Mouse (Mus musculus): ENCODE data around the gene Dpp6. TPM values are rescaled to one million over a fixed set of nuclear protein-coding genes. Genes with fewer than 3 reads are reported as not detected.

The Dpp6 gene
- total and polyA plus RNA-seq, 3 experiments = not detected

- Histone ChIP-seq H3K36me3 (ENCODE audit: control insufficient read depth in 1 of 2, insufficient read depth in 2 of 2, low read length in 2 of 2) (no peaks in the 10 kb centered on the region), H3K4me1 (ENCODE audit: control insufficient read depth in 1 of 2, insufficient read depth in 2 of 2, low read length in 2 of 2) (no peaks in the 10 kb centered on the region), H3K9ac (ENCODE audit: control insufficient read depth, low read depth, low read length, poor library complexity, severe bottlenecking) (no peak overlapping the region), H3K27me3 (ENCODE audit: control insufficient read depth in 1 of 2, insufficient read depth in 2 of 2, low read length in 2 of 2) (no peaks in the 10 kb centered on the region), H3K27ac (ENCODE audit: control insufficient read depth, low read depth, low read length) (no peak overlapping the region), H3K9me3 (replicated peaks; ENCODE audit: insufficient read depth, low read length) (no peaks in the 10 kb centered on the region), H3K79me2 (ENCODE audit: control insufficient read depth, insufficient read depth, low read length, poor library complexity) (no peaks in the 10 kb centered on the region), H3K4me3 (ENCODE audit: control insufficient read depth in 1 of 2, insufficient read depth in 1 of 2, low read depth in 2 of 2, low read length in 2 of 2) (no peak overlapping the region)
- TF ChIP-seq MAFK (IDR thresholded peaks at IDR 0.05; ENCODE audit: borderline replicate concordance, low read depth, low read length) (no peak), UBTF (IDR thresholded peaks at IDR 0.05; ENCODE audit: borderline replicate concordance, insufficient read depth, low read depth, low read length) (no peak), EP300 (IDR thresholded peaks at IDR 0.05; ENCODE audit: low read depth in 1 of 2, low read length in 2 of 2) (no peak), HCFC1 (IDR thresholded peaks at IDR 0.05; ENCODE audit: low read depth, low read length) (no peak), ZC3H11A (IDR thresholded peaks at IDR 0.05; ENCODE audit: low read depth, low read length) (no peak), MEF2A (IDR thresholded peaks at IDR 0.05; ENCODE audit: extremely low read depth, insufficient replicate concordance, low read depth, low read length, poor library complexity, severe bottlenecking) (no peak), ZMIZ1 (IDR thresholded peaks at IDR 0.05; ENCODE audit: low read depth, low read length) (no peak), SMC3 (IDR thresholded peaks at IDR 0.05; ENCODE audit: low read depth, low read length) (no peak), JUND (IDR thresholded peaks at IDR 0.05; ENCODE audit: low read depth, low read length) (no peak)
- DNase-seq (ENCODE audit: low read depth, low spot score) = no peak
Observed at GRCm38 (mm10) chr5:27373931-27374330, 556.9 kb downstream of the Dpp6 start.

DNA sequence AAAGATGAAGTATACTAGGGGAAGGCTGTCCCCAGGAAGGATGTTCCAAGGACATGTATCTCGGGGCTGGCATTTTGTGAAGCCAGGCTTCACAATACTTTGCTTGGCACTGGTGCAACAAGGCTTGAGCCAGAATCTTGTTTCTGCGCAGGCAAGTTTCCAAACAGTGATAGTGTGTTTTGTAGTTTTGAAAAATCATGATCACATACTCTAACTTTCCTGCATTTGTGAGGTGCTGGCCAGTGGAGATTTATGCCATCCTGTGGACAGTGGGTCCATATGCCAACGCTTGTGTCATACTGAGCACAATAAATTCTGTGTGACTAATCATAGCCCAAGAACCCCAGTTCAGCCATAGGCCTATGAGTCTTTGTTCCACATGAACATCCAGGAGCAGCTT is 558.8 kb downstream of the Dpp6 start:
- Histone ChIP-seq H3K36me3 (ENCODE audit: control insufficient read depth in 1 of 2, insufficient read depth in 2 of 2, low read length in 2 of 2) (no peaks in the 10 kb centered on the region), H3K4me3 (ENCODE audit: control insufficient read depth in 1 of 2, insufficient read depth in 1 of 2, low read depth in 2 of 2, low read length in 2 of 2) (no peak overlapping the region)
- TF ChIP-seq MAFK (IDR thresholded peaks at IDR 0.05; ENCODE audit: borderline replicate concordance, low read depth, low read length) (no peak), GABPA (IDR thresholded peaks at IDR 0.05; ENCODE audit: low read depth, low read length) (no peak), NRF1 (IDR thresholded peaks at IDR 0.05; ENCODE audit: insufficient read depth, low read depth, low read length, poor library complexity, severe bottlenecking) (no peak), KAT2A (conservative IDR thresholded peaks at IDR 0.05; ENCODE audit: low read depth, low read length) (no peak)

GRCm38 (mm10) chr5:27380656-27381385 is 563.8 kb downstream of the Dpp6 start:
- DNase-seq (ENCODE audit: low read depth, low spot score) = no peak
- H3K36me3 ChIP-seq (ENCODE audit: control insufficient read depth in 1 of 2, insufficient read depth in 2 of 2, low read length in 2 of 2) = no peaks in the 10 kb centered on the region
- H3K4me1 ChIP-seq (ENCODE audit: control insufficient read depth in 1 of 2, insufficient read depth in 2 of 2, low read length in 2 of 2) = no peaks in the 10 kb centered on the region
- H3K9ac ChIP-seq (ENCODE audit: control insufficient read depth, low read depth, low read length, poor library complexity, severe bottlenecking) = no peak overlapping the region
- no peaks in the 10 kb centered on the region for H3K27me3 ChIP-seq (ENCODE audit: control insufficient read depth in 1 of 2, insufficient read depth in 2 of 2, low read length in 2 of 2)
- no peak overlapping the region for H3K4me3 ChIP-seq (ENCODE audit: control insufficient read depth in 1 of 2, insufficient read depth in 1 of 2, low read depth in 2 of 2, low read length in 2 of 2)
- no peak overlapping the region for H3K27ac ChIP-seq (ENCODE audit: control insufficient read depth, low read depth, low read length)
- no peaks in the 10 kb centered on the region for H3K79me2 ChIP-seq (ENCODE audit: control insufficient read depth, insufficient read depth, low read length, poor library complexity)
- TF ChIP-seq MYC (IDR thresholded peaks at IDR 0.05; ENCODE audit: low read depth, low read length) (no peak), JUND (IDR thresholded peaks at IDR 0.05; ENCODE audit: low read depth, low read length) (no peak), USF2 (IDR thresholded peaks at IDR 0.05; ENCODE audit: borderline replicate concordance in 1 of 2, insufficient read depth in 1 of 2, low read depth in 1 of 2, low read length in 2 of 2) (no peak)
- H3K9me3 ChIP-seq (replicated peaks; ENCODE audit: insufficient read depth, low read length) = peaks cover 2% of the 10 kb centered on the region

More for the DNA sequence above, 558.8 kb downstream of the Dpp6 start:
- Histone ChIP-seq H3K9me3 (replicated peaks; ENCODE audit: insufficient read depth, low read length) (no peaks in the 10 kb centered on the region), H3K9ac (ENCODE audit: control insufficient read depth, low read depth, low read length, poor library complexity, severe bottlenecking) (no peak overlapping the region), H3K27ac (ENCODE audit: control insufficient read depth, low read depth, low read length) (no peak overlapping the region), H3K79me2 (ENCODE audit: control insufficient read depth, insufficient read depth, low read length, poor library complexity) (no peaks in the 10 kb centered on the region), H3K27me3 (ENCODE audit: control insufficient read depth in 1 of 2, insufficient read depth in 2 of 2, low read length in 2 of 2) (no peaks in the 10 kb centered on the region), H3K4me1 (ENCODE audit: control insufficient read depth in 1 of 2, insufficient read depth in 2 of 2, low read length in 2 of 2) (no peaks in the 10 kb centered on the region)
- DNase-seq (ENCODE audit: low read depth, low spot score) = no peak

Data from MEL (cell line).